ENCODE assay signal across 13 mouse cellular contexts in genomic region chr6:11547318-11547717, GRCm38 (mm10).
"Had no signal": no experiment of that assay in that cellular context is flagged by ENCODE, and none has a peak within 500 bp of the region (broad histone marks: within the 10 kb centered on the region; RNA-seq: fewer than 3 reads in every experiment).

No protein-coding gene starts in this region.

- H3K9ac ChIP-seq: lung, embryonic 14.5 days; midbrain, embryonic 13.5 days; midbrain, embryonic 15.5 days; neural tube, embryonic 12.5 days had no signal

- DNase-seq: lung, adult 18-20 months; lung, embryonic 14.5 days; lung, postnatal 10 days; lung, postnatal 4 days; right cerebral cortex, postnatal 14 days; thymus, adult 18-20 months; thymus, postnatal 14 days; thymus, postnatal 36 days had no signal

- H3K4me3 ChIP-seq: megakaryocyte, embryonic 14.5 days; midbrain, embryonic 13.5 days; midbrain, embryonic 15.5 days; neural tube, embryonic 12.5 days had no signal

- H3K4me1 ChIP-seq: midbrain, embryonic 13.5 days; midbrain, embryonic 15.5 days; neural tube, embryonic 12.5 days had no signal

- H3K9me3 ChIP-seq: midbrain, embryonic 13.5 days; midbrain, embryonic 15.5 days; neural tube, embryonic 12.5 days had no signal

- H3K27me3 ChIP-seq: megakaryocyte, embryonic 14.5 days; midbrain, embryonic 13.5 days; midbrain, embryonic 15.5 days; neural tube, embryonic 12.5 days had no signal

- H3K36me3 ChIP-seq: midbrain, embryonic 13.5 days; midbrain, embryonic 15.5 days; neural tube, embryonic 12.5 days had no signal

- H3K4me2 ChIP-seq: lung, embryonic 14.5 days; midbrain, embryonic 11.5 days; midbrain, embryonic 13.5 days; midbrain, embryonic 15.5 days; neural tube, embryonic 12.5 days had no signal

- H3K27ac ChIP-seq: midbrain, embryonic 13.5 days; midbrain, embryonic 15.5 days; neural tube, embryonic 12.5 days had no signal

- ATAC-seq: midbrain, embryonic 13.5 days; midbrain, embryonic 15.5 days had no signal
